Mouse (Mus musculus): ENCODE data around the gene Cenpu.
"Not testable (repeated sequence)": the region's sequence is repeated elsewhere in the genome, so short reads cannot be mapped to it uniquely, and the experiment has no call there.

Cenpu gene

GRCm38 (mm10) chr8:46551029-46551428 is 799 bp upstream of the Cenpu start:
- peak; percentile 22 for DNase-seq

GRCm38 (mm10) chr8:46552441-46552765 is 575 bp downstream of the Cenpu start:
- peak; percentile 33 for DNase-seq

- DNase-seq, result no peak
These were observed 7.6 kb downstream of the Cenpu start for GRCm38 (mm10) chr8:46559428-46559827.

- no peak for DNase-seq
These were observed 10.5 kb downstream of the Cenpu start for GRCm38 (mm10) chr8:46562333-46562732.

- no peak for DNase-seq
These were observed 15.2 kb downstream of the Cenpu start for GRCm38 (mm10) chr8:46566914-46567529.

GRCm38 (mm10) chr8:46567946-46568345 is 16.1 kb downstream of the Cenpu start:
- DNase-seq, result no peak

GRCm38 (mm10) chr8:46568942-46569341 is 17.1 kb downstream of the Cenpu start:
- DNase-seq, result no peak

- no peak for DNase-seq
These were observed 18.0 kb downstream of the Cenpu start for GRCm38 (mm10) chr8:46569659-46570441.

- no peak for DNase-seq
These were observed 18.8 kb downstream of the Cenpu start for GRCm38 (mm10) chr8:46570673-46571072.

GRCm38 (mm10) chr8:46573446-46573845 is 21.6 kb downstream of the Cenpu start:
- DNase-seq, result no peak

- DNase-seq, result no peak
These were observed 22.1 kb downstream of the Cenpu start for GRCm38 (mm10) chr8:46573964-46574363.

- DNase-seq, result no peak
These were observed 27.0 kb downstream of the Cenpu start for GRCm38 (mm10) chr8:46578794-46579193.

- DNase-seq, result not testable (repeated sequence)
These were observed 32.5 kb downstream of the Cenpu start for GRCm38 (mm10) chr8:46584328-46584727.

GRCm38 (mm10) chr8:46585576-46585975 is 33.7 kb downstream of the Cenpu start:
- no peak for DNase-seq

GRCm38 (mm10) chr8:46587911-46588310 is 36.1 kb downstream of the Cenpu start:
- no peak for DNase-seq

- no peak for DNase-seq
These were observed 36.8 kb downstream of the Cenpu start for GRCm38 (mm10) chr8:46588663-46589062.

- no peak for DNase-seq
These were observed 41.2 kb downstream of the Cenpu start for GRCm38 (mm10) chr8:46593067-46593466.

GRCm38 (mm10) chr8:46593772-46594171 is 41.9 kb downstream of the Cenpu start:
- no peak for DNase-seq

- DNase-seq, result peak; percentile 82
These were observed 43.8 kb downstream of the Cenpu start for GRCm38 (mm10) chr8:46595593-46595992.

- no peak for DNase-seq
These were observed 44.7 kb downstream of the Cenpu start for GRCm38 (mm10) chr8:46596530-46596929.

- DNase-seq, result no peak
These were observed 45.6 kb downstream of the Cenpu start for GRCm38 (mm10) chr8:46597411-46597810.

- DNase-seq, result no peak
These were observed 46.3 kb downstream of the Cenpu start for GRCm38 (mm10) chr8:46598114-46598513.

GRCm38 (mm10) chr8:46598753-46599152 is 46.9 kb downstream of the Cenpu start:
- no peak for DNase-seq

- DNase-seq, result no peak
These were observed 47.6 kb downstream of the Cenpu start for GRCm38 (mm10) chr8:46599314-46599904.
